Mouse (Mus musculus): ENCODE results near the gene Zfp523.
A peak's percentile ranks its signal among the peaks of the same experiment; 100 is the strongest.
"Not testable (repeated sequence)": the region's sequence is repeated elsewhere in the genome, so short reads cannot be mapped to it uniquely, and the experiment has no call there.

Gene Zfp523

GRCm38 (mm10) chr17:28212391-28212790, 35.5 kb downstream of the Zfp523 start:
- DNase-seq (ENCODE audit: low spot score), result no peak

DNA sequence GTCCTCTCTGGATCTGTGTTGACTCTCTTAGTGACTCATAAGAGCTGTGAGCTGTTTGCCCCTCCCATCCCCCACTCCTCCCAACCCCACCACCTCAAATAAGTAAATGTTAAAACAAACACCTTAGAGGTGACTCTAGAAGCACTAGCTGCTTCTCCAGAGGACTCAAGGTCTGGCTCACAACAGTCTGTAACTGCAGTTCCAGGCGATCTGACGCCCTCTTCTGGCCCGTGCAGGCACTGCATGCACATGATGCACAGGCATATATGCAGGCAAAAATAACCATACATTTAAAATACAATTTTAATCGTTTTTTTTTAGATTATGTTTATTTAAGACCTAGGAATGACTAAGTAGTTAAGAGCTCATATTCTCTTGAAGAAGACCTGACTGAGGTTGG, 36.3 kb downstream of the Zfp523 start:
- no peak for DNase-seq (ENCODE audit: low spot score)

DNA sequence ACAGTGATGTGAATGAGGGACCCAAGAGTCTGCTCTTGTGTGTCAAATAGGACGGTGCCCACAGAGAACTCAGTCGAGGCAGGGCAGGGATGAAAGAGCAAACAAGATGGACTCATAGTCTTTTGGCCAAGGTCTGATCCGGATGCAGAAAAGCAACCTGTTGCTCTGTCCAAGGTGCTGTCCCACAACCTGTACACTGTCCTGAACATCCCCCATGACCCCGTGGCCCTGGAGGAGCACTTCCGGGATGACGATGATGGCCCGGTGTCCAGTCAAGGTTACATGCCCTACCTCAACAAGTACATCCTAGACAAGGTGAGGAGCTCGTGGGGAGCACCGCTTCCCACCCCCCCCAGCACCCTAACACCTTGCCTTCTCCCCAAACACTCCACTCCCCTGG, 39.9 kb downstream of the Zfp523 start:
- no peak for DNase-seq (ENCODE audit: low spot score)

DNA sequence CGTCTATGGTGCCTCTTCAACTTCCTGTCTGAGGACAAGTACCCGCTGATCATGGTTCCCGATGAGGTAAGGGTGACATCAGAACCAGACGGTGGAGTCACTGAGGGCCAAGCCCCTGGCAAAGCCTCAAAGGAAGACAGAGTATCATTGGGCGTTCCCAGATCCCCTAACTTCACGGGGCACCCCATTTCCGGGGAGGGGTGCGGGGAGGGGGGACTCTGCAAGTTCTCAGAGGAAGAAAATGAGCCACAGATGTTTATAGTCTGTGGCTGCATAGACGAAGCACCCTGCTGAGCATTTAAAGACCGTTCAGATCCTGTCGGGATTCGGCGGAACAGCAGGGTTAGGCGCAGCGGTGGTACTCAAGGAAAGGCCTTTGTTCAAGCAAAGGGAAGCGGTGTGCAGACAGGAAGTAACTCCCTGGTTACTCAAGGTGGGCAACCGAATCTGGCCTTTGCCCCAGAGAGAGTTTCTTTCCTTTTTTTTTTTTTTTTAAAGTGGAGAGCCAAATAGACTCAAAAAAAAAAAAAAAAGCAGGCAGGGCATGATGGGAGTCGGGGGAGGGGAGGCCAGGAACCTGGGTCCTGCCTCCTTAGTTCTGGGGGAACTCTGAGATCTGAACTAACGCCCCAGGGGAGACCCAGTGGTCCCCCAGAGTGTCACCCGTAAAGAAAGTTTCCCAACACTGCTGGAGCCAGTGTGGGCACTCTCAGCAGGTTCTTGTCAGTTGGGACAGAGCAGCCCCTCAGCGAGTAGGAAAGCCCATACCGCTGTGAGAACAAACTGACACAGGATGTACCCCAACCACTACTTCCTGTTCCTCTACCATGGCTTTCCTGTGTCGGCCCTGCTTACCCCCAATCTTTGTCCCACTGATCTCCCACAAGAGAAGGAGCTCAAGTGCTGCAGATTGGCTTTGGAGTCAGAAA, 41.1 kb downstream of the Zfp523 start:
- no peak for DNase-seq (ENCODE audit: low spot score)

- not testable (repeated sequence) for DNase-seq (ENCODE audit: low spot score)
Observed at GRCm38 (mm10) chr17:28222463-28222862, 45.5 kb downstream of the Zfp523 start.

- peak; percentile 85 for DNase-seq (ENCODE audit: low spot score)
Observed at GRCm38 (mm10) chr17:28223561-28224391, 46.8 kb downstream of the Zfp523 start.

DNA sequence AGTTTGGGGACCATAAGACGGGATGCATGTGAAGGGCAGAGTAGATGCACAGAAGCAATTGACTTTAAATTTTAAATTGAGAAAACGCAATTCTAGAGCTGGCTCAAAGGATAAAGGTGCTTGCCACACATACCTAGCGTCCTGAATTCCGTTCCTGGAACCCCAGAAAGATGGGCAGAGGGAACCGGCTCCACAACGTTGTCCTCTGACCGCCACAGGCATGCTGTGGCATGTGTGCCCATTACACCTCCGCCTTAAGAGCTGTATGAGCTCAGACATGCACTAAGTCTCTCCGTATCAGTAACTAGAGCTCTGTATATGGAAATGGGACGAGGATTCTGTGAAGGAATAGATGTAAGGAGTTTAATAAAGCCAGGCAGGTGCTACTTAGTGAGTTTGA, 47.7 kb downstream of the Zfp523 start:
- no peak for DNase-seq (ENCODE audit: low spot score)

GRCm38 (mm10) chr17:28226014-28226413, 49.1 kb downstream of the Zfp523 start:
- peak; percentile 86 for DNase-seq (ENCODE audit: low spot score)

DNA sequence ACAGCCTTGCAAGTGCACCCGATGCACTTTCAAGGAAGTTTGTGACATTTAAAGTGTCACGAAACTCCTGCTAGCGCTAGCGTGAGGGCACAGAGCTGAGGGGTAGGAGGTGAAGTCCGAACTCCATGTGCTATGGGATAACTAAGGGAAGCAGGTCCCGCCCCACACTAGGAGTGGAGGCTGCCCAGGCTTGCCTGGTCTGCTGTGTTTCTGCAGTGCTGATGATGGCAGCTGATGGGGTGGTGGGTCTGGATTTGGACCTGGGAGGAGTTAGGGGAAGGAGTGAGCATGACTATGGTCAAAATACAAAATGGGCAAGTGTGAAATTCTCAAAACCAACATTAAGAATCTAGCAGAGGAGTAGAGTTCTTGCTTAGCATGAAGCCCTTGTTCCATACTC, 53.6 kb downstream of the Zfp523 start:
- no peak for DNase-seq (ENCODE audit: low spot score)

DNA sequence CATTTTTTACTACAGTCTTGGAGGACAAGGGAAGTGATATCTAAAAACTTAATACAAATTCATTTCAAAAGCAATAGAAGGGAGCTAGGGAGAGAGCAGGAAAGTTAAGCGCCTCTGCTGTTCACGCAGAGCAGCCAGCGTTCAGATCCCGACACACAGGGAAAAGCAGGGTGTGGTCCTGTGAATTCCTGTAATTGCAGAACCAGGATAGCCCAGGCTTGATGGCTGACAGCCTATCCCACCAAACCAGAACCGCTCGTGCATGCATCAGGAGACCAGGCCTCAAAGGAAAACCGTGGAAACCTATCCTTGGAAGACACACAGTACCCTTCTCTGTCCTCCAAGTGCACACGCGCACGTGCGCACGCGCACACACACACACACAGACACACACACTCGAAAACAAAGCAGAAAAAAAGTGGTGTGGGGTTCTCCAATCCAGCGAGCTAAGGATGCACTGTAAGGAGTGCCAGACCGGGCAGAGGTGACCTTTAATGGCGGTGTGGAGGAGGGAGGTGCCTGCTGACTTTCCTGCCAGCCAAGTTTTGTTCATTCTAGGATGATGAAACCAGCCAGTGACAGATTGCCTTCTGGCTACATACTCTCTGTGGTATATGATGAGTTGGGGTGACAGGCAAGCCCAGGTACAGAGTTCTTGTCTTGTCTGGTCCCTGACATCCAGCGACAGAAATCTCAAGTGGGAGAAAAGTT, 54.3 kb downstream of the Zfp523 start:
- no peak for DNase-seq (ENCODE audit: low spot score)

- peak; percentile 95 for DNase-seq (ENCODE audit: low spot score)
Observed at GRCm38 (mm10) chr17:28232475-28233060, 55.6 kb downstream of the Zfp523 start, which contains the start of gene Ppard. Ppard (plus strand) TSS chr17:28232700.

- DNase-seq (ENCODE audit: low spot score), result no peak
Observed at GRCm38 (mm10) chr17:28233091-28233731, 56.3 kb downstream of the Zfp523 start.

DNA sequence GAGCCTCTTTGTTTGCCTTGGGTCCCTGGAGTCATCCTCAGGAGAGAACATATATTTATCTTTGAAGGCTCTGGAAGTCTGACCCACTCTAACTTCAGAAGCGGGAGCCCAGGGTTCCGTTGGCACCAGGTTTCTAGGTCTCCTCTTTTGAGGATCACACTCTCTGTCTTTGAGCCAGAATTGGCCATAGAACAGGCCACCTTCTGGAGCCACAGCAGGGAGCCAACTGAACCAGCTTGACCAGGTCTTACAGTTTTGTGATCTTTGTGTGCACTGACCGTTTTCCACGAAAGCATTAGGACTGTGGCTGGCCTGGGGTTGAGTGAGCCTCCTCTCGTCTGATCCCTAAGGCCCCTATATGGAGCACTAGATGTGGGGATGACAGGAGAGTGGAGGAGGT, 57.7 kb downstream of the Zfp523 start:
- no peak for DNase-seq (ENCODE audit: low spot score)

- DNase-seq (ENCODE audit: low spot score), result no peak
Observed at GRCm38 (mm10) chr17:28235982-28236635, 59.2 kb downstream of the Zfp523 start.

DNA sequence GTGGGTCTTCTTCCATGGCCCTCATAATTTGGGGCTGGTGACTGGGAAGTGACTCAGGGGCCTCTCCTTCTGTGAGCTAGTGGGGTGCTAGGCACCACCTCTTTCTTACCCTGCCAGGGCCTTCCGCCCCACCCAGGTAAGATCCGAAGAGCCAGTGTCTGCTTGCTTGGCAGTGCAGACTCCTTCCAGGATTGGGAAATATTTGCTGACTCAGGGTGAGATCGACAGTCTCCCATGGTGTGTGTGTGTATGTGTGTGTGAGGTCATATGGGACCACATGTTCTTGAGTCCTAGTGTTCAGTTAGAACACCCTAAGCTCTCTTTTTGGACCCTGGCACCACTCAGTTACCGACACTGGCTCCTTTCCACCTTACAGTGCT, 59.7 kb downstream of the Zfp523 start:
- DNase-seq (ENCODE audit: low spot score), result no peak

GRCm38 (mm10) chr17:28237362-28237761, 60.4 kb downstream of the Zfp523 start:
- DNase-seq (ENCODE audit: low spot score), result no peak

DNA sequence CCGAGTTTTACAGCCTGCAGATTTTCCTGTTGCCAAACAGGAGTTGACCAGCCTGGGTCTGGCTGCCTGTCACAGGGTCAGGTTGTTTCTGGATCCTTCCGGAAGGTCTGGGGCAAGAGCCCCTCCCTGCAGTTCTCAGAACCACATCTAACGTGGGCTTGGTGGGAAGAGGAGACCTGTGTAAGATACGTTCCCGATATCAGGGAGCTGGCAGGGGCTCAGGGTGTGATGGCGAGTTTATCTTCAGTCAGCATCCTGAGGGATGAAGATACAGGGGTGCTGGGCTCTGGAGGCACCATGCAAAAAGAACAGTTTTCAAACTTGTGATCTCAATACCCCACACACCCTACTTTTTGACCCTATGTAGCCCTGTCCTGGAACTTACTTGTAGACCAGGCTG, 60.9 kb downstream of the Zfp523 start:
- no peak for DNase-seq (ENCODE audit: low spot score)

DNA sequence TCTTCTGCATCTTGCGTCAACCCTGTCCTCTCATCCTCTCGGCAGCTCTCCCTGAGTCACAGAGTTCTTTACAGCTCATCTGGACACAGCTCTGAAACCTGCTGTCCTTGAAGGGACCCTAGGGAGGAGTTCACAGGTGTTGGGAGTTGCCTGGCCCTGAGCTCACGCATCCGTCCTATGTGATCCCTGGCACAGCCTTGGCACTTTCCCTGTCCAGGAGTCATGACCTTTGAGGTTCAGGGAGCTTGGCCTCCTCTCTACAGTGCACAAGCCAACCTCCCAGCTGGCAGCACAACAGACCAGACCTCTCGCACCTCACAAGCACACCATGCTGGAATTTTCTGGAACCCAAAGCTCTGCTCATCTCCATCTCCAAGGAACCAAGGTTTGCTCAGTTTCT, 63.9 kb downstream of the Zfp523 start:
- DNase-seq (ENCODE audit: low spot score), result no peak

- DNase-seq (ENCODE audit: low spot score), result no peak
Observed at GRCm38 (mm10) chr17:28242296-28242695, 65.4 kb downstream of the Zfp523 start.

DNA sequence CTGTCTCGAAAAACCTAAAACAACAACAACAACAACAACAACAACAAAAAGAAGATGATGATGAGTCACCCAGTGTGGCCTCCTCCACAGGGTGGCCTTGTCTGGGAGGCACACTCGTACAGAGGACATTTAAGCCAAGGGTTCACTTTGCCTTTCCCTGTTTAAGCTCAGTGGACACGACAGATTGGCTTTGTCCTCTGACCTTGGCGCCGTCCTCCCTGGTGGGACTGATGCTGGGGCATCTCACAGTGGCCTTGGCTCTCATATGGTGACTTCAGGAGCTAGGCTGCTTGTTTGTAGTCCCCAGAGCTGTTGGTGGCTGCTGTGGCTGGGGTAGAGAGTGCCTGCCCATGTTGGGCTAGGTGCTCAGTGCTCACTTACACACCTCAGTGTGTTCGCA, 67.3 kb downstream of the Zfp523 start:
- no peak for DNase-seq (ENCODE audit: low spot score)

- no peak for DNase-seq (ENCODE audit: low spot score)
Observed at GRCm38 (mm10) chr17:28244714-28245113, 67.8 kb downstream of the Zfp523 start.

All from left cerebral cortex, adult 11 months (tissue).